Mouse (Mus musculus) forebrain, embryonic 15.5 days (tissue): Measurements from ENCODE around the gene Grik2. TPM values are rescaled to one million over a fixed set of nuclear protein-coding genes. Genes with fewer than 3 reads are reported as not detected.
A peak's percentile ranks its signal among the peaks of the same experiment; 100 is the strongest.

ENCODE experiments used
- ATAC-seq: fragments of 200-750 bp; cut with Nextera tagmentation; replicated peaks from 2 replicates; pipeline ENCODE4 v1.8.0; 2017; ENCODE audit warnings: mild to moderate bottlenecking, moderate TSS enrichment, moderate library complexity
- H3K27ac ChIP-seq: fragments of 300-500 bp; sonication (generic); replicated peaks from 2 replicates; pipeline ENCODE4 v1.5.1; 2015; ENCODE audit warnings: mild to moderate bottlenecking, inconsistent platforms
- H3K27me3 ChIP-seq: fragments of 300-500 bp; sonication (generic); 2 replicates; pipeline ENCODE4 v1.6.1; 2015; ENCODE audit warnings: inconsistent platforms
- H3K36me3 ChIP-seq: fragments of 300-500 bp; sonication (generic); 2 replicates; pipeline ENCODE4 v1.6.1; 2015; ENCODE audit warnings: mild to moderate bottlenecking, inconsistent platforms
- H3K4me1 ChIP-seq: fragments of 300-500 bp; sonication (generic); 2 replicates; pipeline ENCODE4 v1.6.1; 2015; ENCODE audit warnings: inconsistent platforms
- H3K4me2 ChIP-seq: fragments of 300-500 bp; sonication (generic); replicated peaks from 2 replicates; pipeline ENCODE4 v1.6.1; 2015; ENCODE audit warnings: mild to moderate bottlenecking, inconsistent platforms
- H3K4me3 ChIP-seq: fragments of 300-500 bp; sonication (generic); 2 replicates; pipeline ENCODE4 v1.5.1; 2015; ENCODE audit warnings: mild to moderate bottlenecking, inconsistent platforms
- H3K9ac ChIP-seq: fragments of 300-500 bp; sonication (generic); replicated peaks from 2 replicates; pipeline ENCODE4 v1.6.1; 2015; ENCODE audit warnings: mild to moderate bottlenecking, inconsistent platforms
- H3K9me3 ChIP-seq: fragments of 300-500 bp; sonication (generic); 2 replicates; pipeline ENCODE4 v1.6.1; 2016; ENCODE audit warnings: inconsistent platforms
- WGBS: fragments of 180-500 bp; shearing (Covaris S2); methylation state at CpG from one replicate; pipeline ENCODE4 v1.1.7; 2015; ENCODE audit warnings: mixed read lengths; 5-methylcytosine and 5-hydroxymethylcytosine counted together
- polyA plus RNA-seq: library from polyadenylated mRNA; unstranded; fragments of >200 nt; fragmentation: Nextera tagmentation; extraction: Ambion mirVana; gene quantifications from 2 replicates; pipeline ENCODE4 v1.2.1, GENCODE M21; 2015

Gene Grik2
- 32.7 and 34.0 TPM in 2 replicates for polyA plus RNA-seq

- Histone ChIP-seq H3K4me3 (peak within 1 kb of the TSS; percentile 89), H3K36me3 (no peaks in the 10 kb centered on the region), H3K27ac (peak within 1 kb of the TSS; percentile 89), H3K4me2 (peak within 1 kb of the TSS; percentile 53), H3K9ac (peak within 1 kb of the TSS; percentile 94), H3K4me1 (peaks cover 33% of the 10 kb centered on the region), H3K27me3 (no peaks in the 10 kb centered on the region), H3K9me3 (no peaks in the 10 kb centered on the region)
- 0% methylated on average over 37 of the region's 41 CpGs for WGBS
- ATAC-seq, result peak; percentile 92
Measured at GRCm38 (mm10) chr10:49788381-49788906, at the start of gene Grik2. TSS of gene Grik2 (minus strand) at chr10:49788766.

GRCm38 (mm10) chr10:49834392-49834791 is 45.8 kb upstream of the Grik2 start:
- Histone ChIP-seq H3K9me3 (no peaks in the 10 kb centered on the region), H3K27ac (no peak overlapping the region), H3K4me3 (no peak overlapping the region), H3K4me1 (no peaks in the 10 kb centered on the region), H3K9ac (no peak overlapping the region), H3K36me3 (no peaks in the 10 kb centered on the region), H3K4me2 (no peak overlapping the region), H3K27me3 (no peaks in the 10 kb centered on the region)
- no peak for ATAC-seq
- WGBS, result 82% methylated on average over 3 of the region's 3 CpGs

- H3K36me3 ChIP-seq, result no peaks in the 10 kb centered on the region
- no peak overlapping the region for H3K4me2 ChIP-seq
- H3K9me3 ChIP-seq, result no peaks in the 10 kb centered on the region
- no peak for ATAC-seq
- no peak overlapping the region for H3K27ac ChIP-seq
- H3K4me3 ChIP-seq, result no peak overlapping the region
- 0 out of 2 replicates have a peak, but pooled peaks cover 7% of the 10 kb centered on the region for H3K4me1 ChIP-seq
- no peak overlapping the region for H3K9ac ChIP-seq
- no peaks in the 10 kb centered on the region for H3K27me3 ChIP-seq
Measured at GRCm38 (mm10) chr10:49807276-49807675, 18.7 kb upstream of the Grik2 start.

GRCm38 (mm10) chr10:49801001-49801400 is 12.4 kb upstream of the Grik2 start:
- no peaks in the 10 kb centered on the region for H3K27me3 ChIP-seq
- no peak overlapping the region for H3K9ac ChIP-seq
- no peak for ATAC-seq
- H3K4me2 ChIP-seq, result no peak overlapping the region
- no peaks in the 10 kb centered on the region for H3K9me3 ChIP-seq
- no peak overlapping the region for H3K27ac ChIP-seq
- no peak overlapping the region for H3K4me3 ChIP-seq
- no peaks in the 10 kb centered on the region for H3K36me3 ChIP-seq
- WGBS, result 83% methylated on average over 1 of the region's 1 CpGs
- no peaks in the 10 kb centered on the region for H3K4me1 ChIP-seq

GRCm38 (mm10) chr10:49794129-49794528 is 5.6 kb upstream of the Grik2 start:
- H3K27ac ChIP-seq, result no peak overlapping the region

GRCm38 (mm10) chr10:49790326-49790725 is 1.8 kb upstream of the Grik2 start:
- Histone ChIP-seq H3K4me1 (peaks cover 24% of the 10 kb centered on the region), H3K9me3 (no peaks in the 10 kb centered on the region), H3K27ac (no peak overlapping the region), H3K4me2 (no peak overlapping the region), H3K36me3 (no peaks in the 10 kb centered on the region), H3K9ac (no peak overlapping the region), H3K27me3 (no peaks in the 10 kb centered on the region), H3K4me3 (no peak overlapping the region)
- WGBS, result 51% methylated on average over 8 of the region's 8 CpGs
- no peak for ATAC-seq

More at GRCm38 (mm10) chr10:49794129-49794528, 5.6 kb upstream of the Grik2 start:
- no peaks in the 10 kb centered on the region for H3K9me3 ChIP-seq
- no peaks in the 10 kb centered on the region for H3K36me3 ChIP-seq
- no peak overlapping the region for H3K4me3 ChIP-seq
- H3K4me2 ChIP-seq, result no peak overlapping the region
- H3K4me1 ChIP-seq, result peaks cover 12% of the 10 kb centered on the region; the same call in 1 of the 2 replicates
- ATAC-seq, result no peak
- H3K27me3 ChIP-seq, result no peaks in the 10 kb centered on the region
- H3K9ac ChIP-seq, result no peak overlapping the region

GRCm38 (mm10) chr10:49789711-49790110 is 1.1 kb upstream of the Grik2 start:
- Histone ChIP-seq H3K36me3 (no peaks in the 10 kb centered on the region), H3K4me1 (peaks cover 27% of the 10 kb centered on the region), H3K9me3 (no peaks in the 10 kb centered on the region), H3K9ac (no peak overlapping the region), H3K27ac (no peak overlapping the region), H3K4me3 (no peak overlapping the region), H3K4me2 (peak overlapping the region; percentile 53; the same call in 1 of the 2 replicates), H3K27me3 (no peaks in the 10 kb centered on the region)
- no peak for ATAC-seq
- 43% methylated on average over 4 of the region's 4 CpGs for WGBS

- peak; percentile 76 for ATAC-seq
- H3K27me3 ChIP-seq, result no peaks in the 10 kb centered on the region
Measured at GRCm38 (mm10) chr10:49788914-49789313, 348 bp upstream of the Grik2 start.

GRCm38 (mm10) chr10:49786630-49787029 is 1.9 kb downstream of the Grik2 start:
- WGBS, result 10% methylated on average over 3 of the region's 3 CpGs
- H3K27me3 ChIP-seq, result no peaks in the 10 kb centered on the region
- H3K4me1 ChIP-seq, result peaks cover 40% of the 10 kb centered on the region
- H3K27ac ChIP-seq, result no peak overlapping the region
- H3K36me3 ChIP-seq, result no peaks in the 10 kb centered on the region
- no peaks in the 10 kb centered on the region for H3K9me3 ChIP-seq
- peak overlapping the region; percentile 40 for H3K9ac ChIP-seq
- ATAC-seq, result no peak
- H3K4me3 ChIP-seq, result peak overlapping the region; percentile 89
- peak overlapping the region; percentile 42 for H3K4me2 ChIP-seq

More at GRCm38 (mm10) chr10:49788914-49789313, 348 bp upstream of the Grik2 start:
- 4% methylated on average over 5 of the region's 5 CpGs for WGBS
- Histone ChIP-seq H3K4me3 (peak overlapping the region; percentile 89), H3K27ac (peak overlapping the region; percentile 89), H3K36me3 (no peaks in the 10 kb centered on the region), H3K4me1 (peaks cover 28% of the 10 kb centered on the region), H3K4me2 (peak overlapping the region; percentile 53), H3K9me3 (no peaks in the 10 kb centered on the region), H3K9ac (peak overlapping the region; percentile 94)

- Histone ChIP-seq H3K4me1 (peaks cover 50% of the 10 kb centered on the region), H3K27me3 (no peaks in the 10 kb centered on the region), H3K4me2 (peak overlapping the region; percentile 34), H3K36me3 (no peaks in the 10 kb centered on the region), H3K9ac (peak overlapping the region; percentile 20; the same call in 1 of the 2 replicates), H3K4me3 (peak overlapping the region; percentile 27), H3K9me3 (no peaks in the 10 kb centered on the region), H3K27ac (no peak overlapping the region)
- no peak for ATAC-seq
- 40% methylated on average over 2 of the region's 2 CpGs for WGBS
Measured at GRCm38 (mm10) chr10:49785477-49785876, 3.1 kb downstream of the Grik2 start.

- H3K9ac ChIP-seq, result no peak overlapping the region
- peak overlapping the region; percentile 34 for H3K4me2 ChIP-seq
- H3K36me3 ChIP-seq, result no peaks in the 10 kb centered on the region
- H3K9me3 ChIP-seq, result no peaks in the 10 kb centered on the region
- 14% methylated on average over 2 of the region's 2 CpGs for WGBS
- H3K27ac ChIP-seq, result no peak overlapping the region
- H3K4me1 ChIP-seq, result peaks cover 52% of the 10 kb centered on the region
- no peaks in the 10 kb centered on the region for H3K27me3 ChIP-seq
- peak overlapping the region; percentile 27 for H3K4me3 ChIP-seq
- ATAC-seq, result no peak
Measured at GRCm38 (mm10) chr10:49784831-49785230, 3.7 kb downstream of the Grik2 start.

GRCm38 (mm10) chr10:49782741-49783691 is 5.5 kb downstream of the Grik2 start:
- Histone ChIP-seq H3K9me3 (no peaks in the 10 kb centered on the region), H3K4me3 (peak overlapping the region; percentile 71), H3K36me3 (no peaks in the 10 kb centered on the region), H3K4me1 (peaks cover 47% of the 10 kb centered on the region), H3K4me2 (peak overlapping the region; percentile 84), H3K27me3 (no peaks in the 10 kb centered on the region), H3K27ac (peak overlapping the region; percentile 85), H3K9ac (peak overlapping the region; percentile 74)
- under 1% methylated on average over 44 of the region's 44 CpGs for WGBS
- peak; percentile 77 for ATAC-seq
